Mouse (Mus musculus): ENCODE measurements around the gene Ubald2.
"Not testable (repeated sequence)": the region's sequence is repeated elsewhere in the genome, so short reads cannot be mapped to it uniquely, and the experiment has no call there.

Gene Ubald2

DNA sequence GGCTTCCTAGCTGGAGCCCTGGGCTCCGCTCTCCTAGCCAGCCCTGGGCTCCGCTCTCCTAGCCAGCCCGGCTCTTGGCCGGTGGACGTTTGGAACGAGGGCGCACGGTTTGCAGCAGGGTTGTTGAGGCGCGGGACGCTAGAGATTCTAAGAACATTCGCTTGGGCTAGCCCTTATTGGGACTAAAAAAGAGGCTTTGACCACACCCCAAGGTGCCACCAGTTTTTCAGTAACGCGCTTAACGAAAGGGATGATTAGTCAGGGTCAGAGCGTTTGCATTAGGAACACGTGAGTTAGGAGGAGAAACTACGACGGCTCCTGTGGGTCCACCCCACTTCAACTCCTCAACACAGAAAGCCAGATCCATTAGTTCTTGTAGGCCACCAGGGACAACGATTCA lies 32.2 kb downstream of the Ubald2 start, which contains the start of gene Qrich2:
Qrich2 (minus strand) TSS at position 101 of the 400 bp plus-strand sequence.
- no peak for DNase-seq

DNA sequence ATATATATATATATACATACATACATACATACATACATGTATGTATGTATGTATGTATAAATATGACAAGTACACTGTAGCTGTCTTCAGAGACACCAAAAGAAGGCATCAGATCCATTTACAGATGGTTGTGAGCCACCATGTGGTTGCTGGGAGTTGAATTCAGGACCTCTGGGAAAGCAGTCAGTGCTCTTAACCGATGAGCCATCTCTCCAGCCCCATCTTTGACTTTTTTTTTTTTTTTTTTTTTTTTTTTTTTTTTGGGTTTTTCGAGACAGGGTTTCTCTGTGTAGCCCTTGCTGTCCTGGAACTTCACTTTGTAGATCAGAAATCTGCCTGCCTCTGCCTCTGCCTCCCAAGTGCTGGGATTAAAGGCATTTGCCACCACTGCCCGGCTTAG lies 34.4 kb downstream of the Ubald2 start:
- not testable (repeated sequence) for DNase-seq

DNA sequence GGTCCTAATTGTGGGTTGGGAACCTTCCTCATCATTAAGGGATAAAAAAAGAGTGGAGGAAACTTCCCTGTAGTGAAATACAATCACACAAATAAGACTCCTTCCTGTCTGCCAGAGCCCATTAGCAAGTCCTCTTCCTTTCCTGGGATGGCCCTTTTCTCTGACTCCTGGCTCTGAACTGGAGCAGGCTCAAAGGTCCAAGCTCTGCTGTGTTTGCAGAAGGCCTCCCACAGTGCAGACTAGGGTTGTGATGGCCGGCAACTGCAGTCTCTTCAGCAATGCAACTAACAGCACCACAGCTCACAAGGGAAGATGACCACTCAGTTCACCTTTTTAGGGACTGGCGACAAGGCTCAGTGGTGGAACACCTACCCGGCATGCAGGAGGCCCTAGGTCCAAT lies 36.4 kb downstream of the Ubald2 start:
- DNase-seq, result peak; percentile 64 to 65

DNA sequence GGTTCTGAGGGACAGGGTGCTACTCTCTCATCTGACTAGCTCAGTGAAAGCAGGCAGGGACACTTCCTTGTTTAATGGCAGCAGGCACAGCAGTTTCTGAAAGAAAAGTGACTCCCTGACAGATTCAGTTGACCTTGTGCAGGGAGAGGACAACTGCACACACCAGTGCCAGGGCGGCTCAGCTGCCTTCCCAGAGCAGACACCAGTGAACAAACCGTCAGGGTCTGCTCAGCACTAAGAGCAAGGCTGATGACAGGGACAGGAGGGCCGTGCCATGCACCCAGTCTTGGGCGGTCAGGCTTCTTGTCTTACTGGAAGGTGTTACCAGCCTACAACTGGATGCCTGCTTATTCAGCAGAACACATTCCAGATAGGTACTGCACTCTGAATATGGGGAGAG lies 37.0 kb downstream of the Ubald2 start:
- no peak for DNase-seq

DNA sequence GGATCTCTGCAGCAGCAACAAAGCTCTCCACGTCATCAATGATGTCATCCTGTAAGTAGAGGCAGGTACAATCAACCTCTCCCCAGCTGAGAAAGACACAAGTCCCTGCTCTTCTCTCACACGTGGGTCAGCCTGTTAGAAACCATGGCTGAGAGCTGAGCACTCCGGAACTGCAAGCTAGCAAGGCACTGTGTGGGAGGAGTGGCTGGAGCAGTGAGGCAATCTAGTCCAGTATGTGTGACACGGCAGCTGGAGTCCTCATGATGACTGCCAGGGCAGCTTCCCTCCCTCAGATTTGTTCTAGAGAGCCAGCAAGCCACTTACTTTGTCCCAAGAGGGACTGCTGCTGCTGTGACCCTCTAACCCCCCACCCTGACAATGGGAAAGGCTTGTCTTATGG lies 38.4 kb downstream of the Ubald2 start:
- DNase-seq, result peak in 1 of 2 experiments; percentile 35

DNA sequence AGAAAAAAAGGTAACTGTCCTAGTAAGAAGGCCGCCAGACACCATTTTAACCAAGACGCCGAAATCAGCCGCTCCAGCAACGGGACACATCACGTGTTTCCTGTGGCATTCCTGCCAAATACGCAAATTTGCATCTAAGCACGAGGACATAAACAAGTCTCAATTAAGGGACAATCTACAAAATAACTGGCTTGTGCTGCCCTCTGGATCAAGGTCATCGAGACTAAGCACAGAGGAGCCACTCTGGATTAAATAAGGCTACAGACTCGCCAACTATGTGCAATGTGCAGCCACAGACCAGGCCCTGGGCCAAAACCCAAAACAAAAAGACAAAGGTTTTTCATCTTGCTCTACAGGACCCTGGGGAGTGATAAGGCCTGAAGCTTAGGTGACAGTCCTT lies 42.1 kb downstream of the Ubald2 start:
- DNase-seq, result peak; percentile 55 to 71

DNA sequence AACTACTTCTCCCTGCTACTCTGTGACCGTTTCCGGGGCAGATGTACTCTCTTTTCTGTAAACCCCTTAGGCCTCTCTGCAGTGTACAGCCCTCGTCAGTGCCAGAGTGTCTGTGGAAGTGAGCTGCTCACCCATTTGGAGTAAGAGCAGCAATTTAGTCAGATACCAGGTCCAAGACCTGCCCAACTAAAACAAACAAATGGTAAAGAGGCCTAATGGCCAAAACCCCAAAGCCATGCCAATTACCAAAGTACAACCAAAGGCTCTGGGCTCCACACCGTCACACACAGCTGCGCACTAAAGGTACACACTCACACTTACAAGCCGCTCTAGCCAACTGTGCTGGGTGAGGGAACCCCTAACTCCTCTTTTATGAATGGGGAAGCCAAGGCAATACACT lies 42.8 kb downstream of the Ubald2 start:
- no peak for DNase-seq

DNA sequence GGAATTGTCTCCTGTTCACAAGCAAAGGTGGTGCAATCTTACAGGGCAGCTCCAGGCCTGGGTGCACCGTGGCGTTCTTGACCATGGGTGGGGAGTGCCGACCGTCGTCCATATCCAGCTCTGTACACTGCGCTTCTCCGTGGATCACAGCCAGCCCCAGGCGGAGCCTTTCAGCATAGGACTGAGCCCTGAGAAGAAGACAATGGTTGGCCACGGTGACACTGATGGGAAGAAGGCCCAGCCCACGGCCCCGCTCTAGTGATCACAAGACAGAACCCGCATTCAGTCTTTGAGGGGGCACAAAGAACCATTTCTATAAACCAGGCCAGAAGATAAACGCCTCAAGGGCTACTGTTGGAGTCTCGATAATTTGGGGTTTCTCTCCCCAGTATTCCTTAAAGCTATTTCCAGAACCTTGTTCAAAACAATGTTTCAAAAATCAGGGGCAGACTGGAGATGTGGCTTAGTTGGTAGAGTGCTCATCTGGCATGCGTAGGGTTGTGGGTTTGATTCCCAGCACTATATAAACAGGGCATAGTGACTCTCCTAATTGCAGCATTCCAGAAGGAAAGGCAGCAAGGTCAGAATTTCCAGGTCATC lies 43.4 kb downstream of the Ubald2 start:
- no peak for DNase-seq

DNA sequence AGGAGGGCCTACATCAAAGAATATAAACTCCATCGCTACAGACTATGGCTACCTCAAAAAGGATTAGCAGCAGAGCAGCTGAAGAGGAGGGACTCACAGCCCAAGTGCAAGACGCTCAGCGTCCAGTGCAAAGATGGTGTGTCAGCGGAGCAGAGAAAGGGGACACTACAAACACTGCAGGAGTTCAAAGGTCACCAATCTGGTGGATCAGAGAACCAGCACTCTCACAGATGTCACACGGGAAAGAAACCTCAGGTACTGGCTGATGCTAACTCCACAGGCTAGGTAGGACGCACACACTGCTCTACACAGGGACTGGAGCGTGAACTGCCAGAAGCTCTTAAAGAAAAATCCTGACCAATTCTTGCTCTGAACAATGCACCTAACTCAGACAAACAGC lies 45.1 kb downstream of the Ubald2 start:
- DNase-seq, result no peak

DNA sequence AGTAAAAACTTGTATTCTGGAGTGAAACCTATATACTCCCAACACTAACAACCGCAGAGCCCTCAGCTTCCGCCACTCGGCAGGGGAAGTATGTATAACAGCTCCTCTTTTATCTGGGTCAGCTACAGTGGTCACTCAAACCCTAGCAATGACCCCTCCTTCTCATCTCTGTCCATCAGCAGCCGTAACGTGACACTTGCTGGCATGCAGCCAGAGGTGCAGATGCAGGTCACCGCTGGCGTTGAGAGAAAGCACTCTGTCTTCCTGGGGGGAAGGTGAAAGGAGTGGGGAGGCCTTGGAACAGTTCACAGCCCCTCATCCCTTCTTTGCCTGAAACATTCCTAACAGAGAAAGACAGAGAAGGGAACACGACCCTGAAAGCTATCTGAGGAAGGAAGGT lies 45.9 kb downstream of the Ubald2 start:
- peak; percentile 35 to 65 for DNase-seq

DNA sequence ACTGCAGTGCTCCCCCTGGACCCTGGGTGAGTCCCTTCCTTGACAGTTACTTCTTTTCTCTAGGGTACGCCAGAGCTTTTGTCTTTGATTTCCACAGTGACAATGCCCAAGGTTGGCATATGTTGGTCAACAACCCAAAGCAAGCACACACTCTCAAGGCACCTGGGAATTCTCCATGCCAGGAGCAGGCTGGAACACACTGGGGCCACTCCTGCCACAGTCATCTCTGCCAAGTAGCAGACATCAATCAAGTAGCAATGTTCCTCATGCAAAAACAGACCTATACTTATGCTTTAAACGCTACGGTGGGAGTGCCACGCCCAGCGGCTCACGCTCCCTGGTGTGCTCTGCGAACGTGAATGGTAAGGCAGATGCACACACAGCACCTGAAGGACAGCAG lies 47.1 kb downstream of the Ubald2 start:
- DNase-seq, result no peak

DNA sequence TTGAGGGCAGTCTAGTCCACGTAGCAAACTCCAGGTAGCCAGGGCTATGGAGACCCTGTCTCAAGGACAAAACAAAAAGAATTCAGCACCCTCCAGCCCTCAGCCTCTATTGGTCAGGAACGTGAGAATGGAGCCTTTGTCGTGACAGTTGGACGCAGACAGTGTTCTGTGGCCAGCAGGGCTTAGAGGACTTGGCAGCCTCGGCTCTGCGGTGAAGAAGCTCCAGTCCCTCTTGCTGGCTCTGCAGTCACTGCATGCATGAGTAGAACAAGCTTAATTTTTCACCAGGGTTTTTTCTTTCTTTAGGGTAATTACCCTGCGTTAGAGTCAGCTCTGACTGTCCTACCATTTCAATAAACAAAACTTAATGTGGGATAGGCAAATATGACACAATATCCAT lies 47.9 kb downstream of the Ubald2 start:
- peak; percentile 27 to 54 for DNase-seq

DNA sequence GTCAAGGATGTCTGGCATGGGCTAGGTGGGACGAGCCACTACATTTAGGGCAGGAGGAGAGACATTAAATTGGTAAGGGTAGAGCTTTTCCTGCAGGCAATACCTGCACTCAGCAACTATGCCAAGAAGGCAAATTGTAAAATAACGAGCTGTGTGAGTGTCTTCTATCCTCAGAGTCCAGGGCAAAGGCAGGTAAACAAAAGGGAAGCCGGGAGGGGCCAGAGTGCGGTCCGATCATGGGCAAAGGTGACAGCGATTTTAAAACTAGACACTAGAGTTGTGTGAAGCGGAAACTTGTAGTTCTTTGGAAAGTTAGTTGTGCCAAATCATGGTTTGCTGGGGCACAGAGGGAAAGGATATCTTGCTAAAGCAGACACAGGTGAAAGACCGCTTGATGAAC lies 50.4 kb downstream of the Ubald2 start:
- peak; percentile 32 to 49 for DNase-seq

DNA sequence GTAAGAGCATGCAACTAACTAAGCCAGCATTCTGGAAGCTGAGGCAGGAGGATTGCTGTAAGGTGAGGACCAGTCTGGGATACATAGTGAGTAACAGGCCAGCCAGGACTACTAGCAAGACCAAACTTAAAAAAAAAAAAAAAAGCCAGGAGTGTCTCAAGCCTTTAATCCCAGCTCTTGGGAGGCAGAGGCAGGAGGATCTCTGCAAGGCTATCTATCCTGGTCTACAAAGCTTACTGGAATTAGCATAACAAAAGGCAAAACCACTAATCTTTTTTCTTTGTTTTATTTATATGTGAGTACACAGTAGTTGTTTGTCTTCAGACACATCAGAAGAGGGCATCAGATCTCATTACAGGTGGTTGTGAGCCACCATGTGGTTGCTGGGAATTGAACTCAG lies 54.3 kb downstream of the Ubald2 start:
- no peak for DNase-seq
